Mouse (Mus musculus): ENCODE results near the gene Miga2.

Gene Miga2

GRCm38 (mm10) chr2:30358533-30359531 is 5.2 kb upstream of the Miga2 start, which contains the start of gene Sh3glb2:
Sh3glb2 (minus strand) TSS chr2:30359337.
- peak; percentile 47 to 59 for DNase-seq (ENCODE audit: low spot score in 2 of 2)

GRCm38 (mm10) chr2:30360626-30361025 is 3.4 kb upstream of the Miga2 start:
- DNase-seq (ENCODE audit: low spot score in 2 of 2): no peak

- no peak for DNase-seq (ENCODE audit: low spot score in 2 of 2)
Measured at GRCm38 (mm10) chr2:30362865-30363264, 1.2 kb upstream of the Miga2 start.

GRCm38 (mm10) chr2:30365281-30366069 is 1.4 kb downstream of the Miga2 start:
- DNase-seq (ENCODE audit: low spot score in 2 of 2): no peak

- DNase-seq (ENCODE audit: low spot score in 2 of 2): no peak
Measured at GRCm38 (mm10) chr2:30366203-30366602, 2.2 kb downstream of the Miga2 start.

GRCm38 (mm10) chr2:30371544-30371943 is 7.5 kb downstream of the Miga2 start:
- DNase-seq (ENCODE audit: low spot score in 2 of 2): no peak

GRCm38 (mm10) chr2:30372726-30373125 is 8.7 kb downstream of the Miga2 start:
- DNase-seq (ENCODE audit: low spot score in 2 of 2): no peak

- no peak for DNase-seq (ENCODE audit: low spot score in 2 of 2)
Measured at GRCm38 (mm10) chr2:30375893-30376292, 11.9 kb downstream of the Miga2 start.

GRCm38 (mm10) chr2:30377721-30378120 is 13.7 kb downstream of the Miga2 start:
- no peak for DNase-seq (ENCODE audit: low spot score in 2 of 2)

GRCm38 (mm10) chr2:30379307-30379706 is 15.3 kb downstream of the Miga2 start:
- DNase-seq (ENCODE audit: low spot score in 2 of 2): no peak

- DNase-seq (ENCODE audit: low spot score in 2 of 2): no peak
Measured at GRCm38 (mm10) chr2:30380564-30381376, 16.7 kb downstream of the Miga2 start.

- no peak for DNase-seq (ENCODE audit: low spot score in 2 of 2)
Measured at GRCm38 (mm10) chr2:30381377-30381725, 17.3 kb downstream of the Miga2 start.

- no peak for DNase-seq (ENCODE audit: low spot score in 2 of 2)
Measured at GRCm38 (mm10) chr2:30384814-30385213, 20.8 kb downstream of the Miga2 start.

- no peak for DNase-seq (ENCODE audit: low spot score in 2 of 2)
Measured at GRCm38 (mm10) chr2:30385591-30385990, 21.6 kb downstream of the Miga2 start.

- no peak for DNase-seq (ENCODE audit: low spot score in 2 of 2)
Measured at GRCm38 (mm10) chr2:30386913-30387312, 22.9 kb downstream of the Miga2 start.

GRCm38 (mm10) chr2:30389000-30389399 is 25.0 kb downstream of the Miga2 start:
- no peak for DNase-seq (ENCODE audit: low spot score in 2 of 2)

GRCm38 (mm10) chr2:30392114-30392576 is 28.1 kb downstream of the Miga2 start, which contains the start of gene Dolpp1:
Dolpp1 (plus strand) TSS chr2:30392254.
- peak; percentile 99 to 100 for DNase-seq (ENCODE audit: low spot score in 2 of 2)

GRCm38 (mm10) chr2:30392577-30393369 is 28.7 kb downstream of the Miga2 start:
- DNase-seq (ENCODE audit: low spot score in 2 of 2): peak; percentile 48 to 56

GRCm38 (mm10) chr2:30393370-30393656 is 29.3 kb downstream of the Miga2 start:
- DNase-seq (ENCODE audit: low spot score in 2 of 2): no peak

- no peak for DNase-seq (ENCODE audit: low spot score in 2 of 2)
Measured at GRCm38 (mm10) chr2:30395757-30396156, 31.7 kb downstream of the Miga2 start.

- DNase-seq (ENCODE audit: low spot score in 2 of 2): no peak
Measured at GRCm38 (mm10) chr2:30396246-30396645, 32.2 kb downstream of the Miga2 start.

Measured in frontal cortex, postnatal 14 days (tissue).